Mouse (Mus musculus) splenic B cell, adult 2 months (primary cell): ENCODE data around the gene Lamb3.
"Not testable (repeated sequence)": the region's sequence is repeated elsewhere in the genome, so short reads cannot be mapped to it uniquely, and the experiment has no call there.

Experiments
- DNase-seq: peaks from one replicate; pipeline ENCODE4 v3.0.0-alpha.2; 2011; ENCODE audit warnings: low read depth, low spot score
- H3K27me3 ChIP-seq: 2 replicates; pipeline ENCODE4 v1.6.1; 2012; ENCODE audit warnings: mild to moderate bottlenecking, low read length, moderate library complexity, mixed read lengths; ENCODE audit not compliant: control insufficient read depth, poor library complexity, insufficient read depth, severe bottlenecking
- H3K36me3 ChIP-seq: 2 replicates; pipeline ENCODE4 v1.6.1; 2012; ENCODE audit warnings: mild to moderate bottlenecking, low read length, moderate library complexity, mixed read lengths; ENCODE audit not compliant: control insufficient read depth, poor library complexity, insufficient read depth, severe bottlenecking

Gene Lamb3

GRCm38 (mm10) chr1:193270965-193271763, 63.7 kb downstream of the Lamb3 start:
- Histone ChIP-seq H3K36me3 (no peaks in the 10 kb centered on the region), H3K27me3 (no peaks in the 10 kb centered on the region)
- no peak for DNase-seq

DNA sequence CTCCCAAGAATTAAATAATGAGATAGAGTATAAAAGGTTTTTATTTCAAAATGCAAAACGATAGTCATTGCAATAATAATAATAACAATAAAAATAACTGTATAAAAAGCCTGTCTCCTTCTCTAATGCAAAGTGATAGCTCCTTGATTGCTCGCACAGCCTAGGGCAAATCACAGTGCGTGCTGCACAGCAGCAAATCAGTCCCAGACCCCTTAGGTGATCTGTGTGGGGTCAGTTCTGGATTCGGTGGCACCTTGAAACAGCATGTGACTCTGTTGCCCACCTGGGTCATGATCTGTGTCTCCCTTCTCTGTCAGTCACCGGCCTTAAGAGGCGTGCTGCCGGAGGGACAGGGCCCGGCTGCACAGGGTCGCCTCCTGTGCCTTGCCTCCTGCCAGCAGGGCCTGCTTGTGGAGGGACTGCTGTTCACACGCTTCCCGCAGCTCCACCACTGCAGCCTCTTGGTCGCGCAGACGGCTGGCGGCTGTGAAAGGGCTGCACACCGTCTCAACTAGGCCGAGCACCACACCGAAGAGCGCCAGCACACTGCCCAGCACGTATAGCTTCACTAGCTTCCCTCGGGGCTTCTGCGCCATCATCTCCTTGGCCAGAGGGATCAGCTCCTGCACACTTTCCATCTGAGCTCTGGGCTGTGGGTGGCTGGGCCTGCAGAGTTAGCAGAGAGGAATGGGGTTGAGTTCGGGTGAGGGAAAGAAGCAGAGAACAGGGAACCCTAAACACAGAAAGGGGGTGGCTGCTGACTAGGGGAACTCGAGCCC, 64.8 kb downstream of the Lamb3 start:
- DNase-seq, result no peak
- Histone ChIP-seq H3K27me3 (no peaks in the 10 kb centered on the region), H3K36me3 (no peaks in the 10 kb centered on the region)

GRCm38 (mm10) chr1:193272916-193273601, 65.6 kb downstream of the Lamb3 start, which contains the start of gene G0s2:
G0s2 (minus strand) TSS chr1:193273217.
- peak; percentile 27 for DNase-seq
- H3K36me3 ChIP-seq, result no peaks in the 10 kb centered on the region
- no peaks in the 10 kb centered on the region for H3K27me3 ChIP-seq

GRCm38 (mm10) chr1:193274407-193275071, 67.0 kb downstream of the Lamb3 start:
- no peak for DNase-seq
- no peaks in the 10 kb centered on the region for H3K27me3 ChIP-seq

GRCm38 (mm10) chr1:193278414-193279045, 71.0 kb downstream of the Lamb3 start:
- Histone ChIP-seq H3K36me3 (no peaks in the 10 kb centered on the region), H3K27me3 (no peaks in the 10 kb centered on the region)
- no peak for DNase-seq

More at GRCm38 (mm10) chr1:193274407-193275071, 67.0 kb downstream of the Lamb3 start:
- H3K36me3 ChIP-seq, result no peaks in the 10 kb centered on the region

- DNase-seq, result no peak
These were observed 72.0 kb downstream of the Lamb3 start for GRCm38 (mm10) chr1:193279492-193279891.

GRCm38 (mm10) chr1:193281344-193281743, 73.8 kb downstream of the Lamb3 start:
- H3K36me3 ChIP-seq, result no peaks in the 10 kb centered on the region
- DNase-seq, result no peak
- H3K27me3 ChIP-seq, result no peaks in the 10 kb centered on the region

More at GRCm38 (mm10) chr1:193279492-193279891, 72.0 kb downstream of the Lamb3 start:
- Histone ChIP-seq H3K27me3 (no peaks in the 10 kb centered on the region), H3K36me3 (no peaks in the 10 kb centered on the region)

GRCm38 (mm10) chr1:193284228-193284779, 76.8 kb downstream of the Lamb3 start:
- Histone ChIP-seq H3K36me3 (no peaks in the 10 kb centered on the region), H3K27me3 (no peaks in the 10 kb centered on the region)
- DNase-seq, result no peak

DNA sequence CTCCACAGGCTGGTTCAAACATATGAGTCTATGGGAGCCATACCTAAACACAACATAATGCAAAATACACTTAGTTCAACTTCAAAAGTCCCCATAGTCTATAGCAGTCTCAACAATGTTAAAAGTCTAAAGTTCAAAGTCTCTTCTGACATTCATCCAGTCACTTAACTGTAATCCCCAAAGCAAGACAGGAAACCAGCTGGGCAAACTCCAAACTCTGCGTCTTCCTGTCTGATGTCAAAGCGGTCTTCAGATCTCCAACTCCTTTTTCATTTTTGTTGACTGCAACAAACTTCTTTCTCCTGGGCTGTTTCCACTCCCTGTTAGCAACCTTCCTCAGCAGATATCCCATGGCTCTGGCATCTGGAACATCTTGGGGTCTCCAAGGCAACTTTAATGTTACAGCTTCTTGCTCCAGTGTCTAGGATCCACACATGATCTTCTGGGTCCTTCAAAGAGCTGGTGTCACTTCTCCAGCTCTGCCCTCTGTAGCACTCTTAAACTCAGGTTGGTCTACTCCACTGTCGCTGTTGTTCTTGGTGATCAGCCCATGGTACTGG, 78.3 kb downstream of the Lamb3 start:
- not testable (repeated sequence) for H3K36me3 ChIP-seq, DNase-seq, H3K27me3 ChIP-seq

DNA sequence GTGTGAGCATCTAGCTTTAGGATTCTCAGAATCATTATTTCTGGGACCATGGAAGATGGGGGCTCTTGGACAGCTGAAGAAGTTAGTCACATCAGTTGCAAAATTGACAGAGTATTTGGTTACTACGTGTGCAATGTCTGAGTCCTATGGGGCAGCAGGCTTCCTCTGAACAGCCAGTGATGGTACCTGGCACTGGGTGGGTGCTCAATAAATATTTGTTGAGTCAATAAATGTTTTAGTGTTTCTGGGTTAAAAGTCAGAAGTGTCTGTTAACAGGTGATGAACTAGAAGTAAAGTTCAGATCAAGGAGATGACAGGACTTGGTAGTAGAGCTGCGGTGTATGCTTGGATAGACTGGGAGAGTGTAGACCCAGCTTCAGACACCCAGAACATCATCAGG, 80.1 kb downstream of the Lamb3 start:
- no peak for DNase-seq
- Histone ChIP-seq H3K27me3 (no peaks in the 10 kb centered on the region; the same call in 1 of the 2 replicates), H3K36me3 (no peaks in the 10 kb centered on the region)

DNA sequence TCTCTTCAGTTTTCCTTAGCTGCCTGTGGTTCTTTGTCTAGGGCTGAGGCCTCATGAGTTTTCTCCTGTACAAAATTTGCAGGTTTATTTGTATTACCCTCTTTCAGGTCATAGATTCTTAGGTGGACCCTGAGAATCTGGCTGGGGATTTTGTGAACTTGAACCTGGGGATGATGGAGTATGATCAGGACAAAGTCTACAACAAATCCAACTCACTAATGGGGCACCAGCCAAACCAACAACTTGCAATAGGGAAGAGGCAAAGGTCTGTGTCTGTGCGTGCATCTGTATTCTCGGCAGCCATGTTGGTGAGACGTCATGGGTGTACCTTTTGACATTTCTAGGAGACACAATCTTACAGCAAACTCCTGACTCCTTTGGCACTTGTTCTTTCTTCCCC, 81.6 kb downstream of the Lamb3 start:
- H3K27me3 ChIP-seq, result no peaks in the 10 kb centered on the region; the same call in 1 of the 2 replicates
- no peaks in the 10 kb centered on the region for H3K36me3 ChIP-seq

DNA sequence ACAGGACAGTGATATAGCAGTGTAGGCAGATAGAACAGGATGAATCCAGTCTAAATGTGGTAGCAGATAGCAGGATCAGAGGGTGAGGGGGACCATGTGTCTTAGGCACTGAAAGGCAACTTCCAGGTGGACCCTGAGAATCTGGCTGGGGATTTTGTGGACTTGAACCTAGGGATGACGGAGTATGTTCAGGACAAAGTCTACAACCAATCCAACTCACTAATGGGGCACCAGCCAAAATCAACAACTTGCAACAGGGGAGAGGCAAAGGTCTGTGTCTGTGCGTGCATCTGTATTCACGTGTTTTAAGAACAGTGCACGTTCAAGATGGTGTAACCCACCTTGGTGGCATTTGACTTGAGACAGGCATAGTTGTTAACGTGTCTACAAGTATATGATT, 82.4 kb downstream of the Lamb3 start:
- Histone ChIP-seq H3K36me3 (no peaks in the 10 kb centered on the region), H3K27me3 (no peaks in the 10 kb centered on the region; the same call in 1 of the 2 replicates)
- no peak for DNase-seq

More for the DNA sequence above, 81.6 kb downstream of the Lamb3 start:
- DNase-seq, result no peak

DNA sequence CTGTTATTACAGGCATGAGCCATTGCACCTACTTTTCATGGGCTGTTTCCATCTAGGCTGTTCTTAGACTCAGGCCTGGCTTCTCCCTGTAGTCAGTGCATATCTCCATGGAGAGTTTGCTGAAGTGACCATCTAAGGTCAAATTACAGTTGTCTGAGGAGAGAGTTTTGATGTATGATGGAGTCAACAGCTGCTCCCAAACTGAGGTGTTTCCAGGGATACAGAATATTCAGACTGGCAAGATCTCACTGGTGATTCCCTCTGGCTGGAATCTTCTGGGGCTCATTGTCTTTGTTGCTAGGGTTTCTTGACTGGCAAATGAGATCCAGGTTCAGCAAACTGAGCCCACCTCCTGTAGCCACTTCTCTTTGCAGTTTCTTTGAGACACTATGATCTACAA, 83.2 kb downstream of the Lamb3 start:
- H3K27me3 ChIP-seq, result no peaks in the 10 kb centered on the region; the same call in 1 of the 2 replicates
- H3K36me3 ChIP-seq, result no peaks in the 10 kb centered on the region
- DNase-seq, result no peak
